Mouse (Mus musculus) ovary, adult 2 months (tissue): ENCODE results near the gene Crtc3. TPM values are rescaled to one million over a fixed set of nuclear protein-coding genes. Genes with fewer than 3 reads are reported as not detected.

Experiments
- polyA plus RNA-seq: library from polyadenylated mRNA; depleted of rRNA; stranded (reverse); fragments of >200 nt; gene quantifications from 2 replicates; pipeline ENCODE4 v1.2.3, GENCODE M21; 2012; rRNA removed

Gene Crtc3
- 36.6 and 65.6 TPM in 2 replicates for polyA plus RNA-seq

DNA sequence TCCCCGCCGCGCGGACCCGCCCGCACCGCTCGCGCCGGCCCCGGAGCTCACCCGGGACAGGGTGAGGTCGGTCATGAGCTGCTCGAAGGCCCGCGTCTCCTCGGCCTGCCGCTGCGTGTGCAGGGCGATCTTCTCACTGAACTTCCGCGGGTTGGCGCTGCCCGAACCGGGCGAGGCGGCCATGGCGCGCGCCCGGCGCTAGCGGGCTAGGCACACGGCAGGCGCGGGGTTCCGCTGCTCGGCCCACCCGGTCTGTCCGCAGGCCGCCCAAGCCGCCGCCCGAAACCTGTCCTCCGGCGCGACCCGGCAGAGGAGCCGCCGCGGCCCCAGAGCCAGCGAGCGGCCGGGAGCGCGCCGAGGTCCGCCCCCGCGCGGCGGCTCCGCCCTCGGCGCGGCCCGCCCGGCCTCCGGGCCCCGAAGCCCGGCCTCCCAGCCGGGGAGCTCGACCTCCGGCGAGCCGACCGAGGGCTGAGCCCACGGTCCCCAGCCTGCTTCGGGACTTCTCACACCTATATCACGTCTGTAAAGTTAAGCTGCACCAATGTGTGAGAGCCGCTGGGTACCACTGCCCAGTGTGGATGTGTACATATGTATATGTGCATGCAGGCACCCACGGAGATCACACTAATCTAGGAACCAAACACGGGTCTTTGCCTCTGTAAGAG, at the start of gene Crtc3:
Crtc3 (minus strand) TSS at position 322 of the 665 bp plus-strand sequence.

Other genes starting within 250 kb of the Crtc3 start
- 0.57 and 1.7 TPM in 2 replicates for gene Blm, start 153.8 kb downstream of the Crtc3 start, polyA plus RNA-seq
- gene Iqgap1, start 137.1 kb upstream of the Crtc3 start, polyA plus RNA-seq, result 37.6 and 38.3 TPM in 2 replicates
- 12.0 and 12.9 TPM in 2 replicates for gene Zscan2, start 172.0 kb upstream of the Crtc3 start, polyA plus RNA-seq
- gene Wdr73, start 212.4 kb upstream of the Crtc3 start, polyA plus RNA-seq, result 25.9 and 33.4 TPM in 2 replicates
- 8.6 and 11.5 TPM in 2 replicates for gene Nmb, start 216.2 kb upstream of the Crtc3 start, polyA plus RNA-seq